Mouse (Mus musculus) liver, adult 2 months (tissue): ENCODE measurements at regions not wholly inside any gene's neighbourhood (a gene's known extent, or its start where the extent isn't known, plus 50 kb on each side); places are given as distances from the start of the nearest gene placed in this dataset.

ENCODE experiments used
- CTCF ChIP-seq: fragments of 200-500 bp; IDR thresholded peaks from 2 replicates; pipeline ENCODE4 v1.5.1; 2011; ENCODE audit warnings: low read depth, low read length, control low read depth
- POLR2A ChIP-seq: fragments of 200-500 bp; IDR thresholded peaks from 2 replicates; pipeline ENCODE4 v1.6.1; 2011; ENCODE audit warnings: low read length, control low read depth; ENCODE audit not compliant: insufficient read depth; ENCODE audit errors: extremely low read depth

DNA sequence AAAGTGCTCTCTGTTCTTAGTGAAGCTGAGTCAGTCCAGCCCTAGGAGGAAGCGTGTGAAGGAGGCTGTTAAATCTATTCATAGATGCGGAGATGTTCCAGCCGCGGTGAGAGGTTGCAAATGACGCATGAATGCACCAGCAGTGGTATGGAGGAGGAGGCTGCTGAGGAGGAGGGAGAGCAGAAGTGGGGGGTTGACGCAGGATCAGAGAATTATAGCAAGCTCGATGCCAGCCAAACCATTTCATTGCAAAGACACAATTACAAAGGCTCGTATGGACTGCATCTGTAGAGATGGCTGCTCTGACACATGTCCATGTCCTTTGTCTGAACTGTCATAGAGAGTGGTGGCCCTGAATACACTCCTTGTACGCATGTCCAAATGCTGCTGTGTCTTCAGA lies 232.9 kb downstream of the Plk2 start:
- no peak for TF ChIP-seq CTCF
- no peak for TF ChIP-seq POLR2A
